Mouse (Mus musculus): ENCODE data around the gene Tnni3k. TPM values are rescaled to one million over a fixed set of nuclear protein-coding genes. Genes with fewer than 3 reads are reported as not detected.

Gene Tnni3k
- total and polyA plus RNA-seq, 3 experiments = 0.11 TPM; not detected in 2

DNA sequence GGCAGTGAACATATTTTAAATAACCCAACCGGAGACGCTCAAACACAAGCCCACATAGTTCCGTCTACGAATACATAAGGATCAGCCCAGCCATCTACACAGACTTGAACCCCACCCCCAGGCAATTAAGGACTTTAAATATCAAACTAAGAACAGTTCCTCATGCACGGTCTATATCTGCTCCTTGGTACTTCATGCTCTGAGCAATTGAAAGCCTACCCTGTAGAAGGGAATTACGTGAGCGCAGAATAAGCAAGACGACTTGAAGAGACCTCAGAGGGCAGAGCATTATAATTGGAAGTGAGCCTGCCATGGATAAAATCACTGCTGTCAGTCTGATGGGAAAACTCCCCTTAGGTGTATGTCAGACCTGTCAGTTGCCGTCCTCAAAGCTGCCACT is 268.9 kb downstream of the Tnni3k start:
- no peaks in the 10 kb centered on the region for H3K27me3 ChIP-seq (ENCODE audit: insufficient read depth, low read length)
- H3K4me3 ChIP-seq (ENCODE audit: low read depth, low read length) = no peak overlapping the region
- no peak for DNase-seq (ENCODE audit: low spot score)
- no peaks in the 10 kb centered on the region for H3K4me1 ChIP-seq (ENCODE audit: insufficient read depth, low read depth, low read length)
- no peak for TF ChIP-seq GATA1 (IDR thresholded peaks at IDR 0.05; ENCODE audit: borderline replicate concordance, low read length)
- no peak for TF ChIP-seq POLR2AphosphoS5 (IDR thresholded peaks at IDR 0.05; ENCODE audit: insufficient replicate concordance, low read depth, low read length)
- TF ChIP-seq TAL1 (conservative IDR thresholded peaks at IDR 0.05; ENCODE audit: low read depth, low read length) = no peak
- no peak for TF ChIP-seq CTCF (IDR thresholded peaks at IDR 0.05; ENCODE audit: low read depth, low read length)
- TF ChIP-seq GATA2 (IDR thresholded peaks at IDR 0.05; ENCODE audit: borderline replicate concordance, low read depth, low read length) = no peak
- H3K36me3 ChIP-seq (replicated peaks) = no peaks in the 10 kb centered on the region
- no peak for ATAC-seq (ENCODE audit: extremely low read depth, insufficient number of reproducible peaks, low FRiP score, poor library complexity, severe bottlenecking)
- H3K9me3 ChIP-seq (replicated peaks) = peaks cover 41% of the 10 kb centered on the region

DNA sequence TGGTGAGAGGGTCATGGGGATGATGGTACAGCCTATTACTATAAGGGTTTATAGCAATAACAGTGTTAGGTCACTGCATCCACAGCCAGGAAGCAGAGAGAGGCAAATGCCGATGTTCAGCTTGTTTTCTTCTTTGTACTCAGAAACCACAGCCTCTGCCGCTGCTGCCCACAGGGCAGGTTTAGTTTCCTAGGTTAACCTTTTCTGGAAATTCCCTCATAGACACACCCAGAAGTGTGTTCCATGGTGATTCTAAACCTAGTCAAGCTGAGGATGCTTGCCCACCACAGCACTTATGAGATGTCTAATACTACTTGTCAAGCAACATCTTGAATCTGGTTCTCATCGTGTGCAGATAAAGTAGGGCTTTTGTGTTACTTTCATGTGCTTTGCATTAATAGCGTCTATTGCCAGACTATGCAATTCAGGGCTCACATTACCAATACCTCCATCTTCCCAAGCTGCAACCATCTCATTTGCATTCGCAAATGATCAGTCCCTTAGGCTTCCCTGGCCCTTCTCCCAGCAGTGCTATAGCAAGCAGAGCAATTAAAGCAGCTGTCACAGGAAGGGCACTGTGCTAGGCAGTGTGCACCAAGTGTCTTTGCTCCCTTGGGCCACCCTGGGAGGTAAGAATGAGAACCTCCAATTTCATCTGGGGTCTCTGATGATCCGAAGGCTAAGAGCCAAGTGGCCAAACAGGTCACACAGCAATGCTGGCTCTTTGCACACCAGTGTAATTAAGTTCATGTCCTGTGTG is 276.2 kb downstream of the Tnni3k start:
- Histone ChIP-seq H3K9me3 (replicated peaks) (peaks cover 47% of the 10 kb centered on the region), H3K36me3 (replicated peaks) (no peaks in the 10 kb centered on the region), H3K4me3 (ENCODE audit: low read depth, low read length) (no peak overlapping the region), H3K27me3 (ENCODE audit: insufficient read depth, low read length) (no peaks in the 10 kb centered on the region), H3K4me1 (ENCODE audit: insufficient read depth, low read depth, low read length) (no peaks in the 10 kb centered on the region)
- ATAC-seq (ENCODE audit: extremely low read depth, insufficient number of reproducible peaks, low FRiP score, poor library complexity, severe bottlenecking) (no peak), DNase-seq (ENCODE audit: low spot score) (no peak)
- TF ChIP-seq CTCF (IDR thresholded peaks at IDR 0.05; ENCODE audit: low read depth, low read length) = no peak
- no peak for TF ChIP-seq GATA1 (IDR thresholded peaks at IDR 0.05; ENCODE audit: borderline replicate concordance, low read length)
- TF ChIP-seq GATA2 (IDR thresholded peaks at IDR 0.05; ENCODE audit: borderline replicate concordance, low read depth, low read length) = no peak
- no peak for TF ChIP-seq TAL1 (conservative IDR thresholded peaks at IDR 0.05; ENCODE audit: low read depth, low read length)
- no peak for TF ChIP-seq POLR2AphosphoS5 (IDR thresholded peaks at IDR 0.05; ENCODE audit: insufficient replicate concordance, low read depth, low read length)

GRCm38 (mm10) chr3:154771651-154772050 is 283.6 kb downstream of the Tnni3k start:
- Histone ChIP-seq H3K36me3 (replicated peaks) (no peaks in the 10 kb centered on the region), H3K4me3 (ENCODE audit: low read depth, low read length) (no peak overlapping the region), H3K27me3 (ENCODE audit: insufficient read depth, low read length) (no peaks in the 10 kb centered on the region), H3K4me1 (ENCODE audit: insufficient read depth, low read depth, low read length) (no peaks in the 10 kb centered on the region), H3K9me3 (replicated peaks) (peaks cover 17% of the 10 kb centered on the region)
- ATAC-seq (ENCODE audit: extremely low read depth, insufficient number of reproducible peaks, low FRiP score, poor library complexity, severe bottlenecking) (no peak), DNase-seq (ENCODE audit: low spot score) (no peak)
- TF ChIP-seq GATA2 (IDR thresholded peaks at IDR 0.05; ENCODE audit: borderline replicate concordance, low read depth, low read length) = no peak
- no peak for TF ChIP-seq CTCF (IDR thresholded peaks at IDR 0.05; ENCODE audit: low read depth, low read length)
- TF ChIP-seq GATA1 (IDR thresholded peaks at IDR 0.05; ENCODE audit: borderline replicate concordance, low read length) = no peak
- no peak for TF ChIP-seq POLR2AphosphoS5 (IDR thresholded peaks at IDR 0.05; ENCODE audit: insufficient replicate concordance, low read depth, low read length)
- TF ChIP-seq TAL1 (conservative IDR thresholded peaks at IDR 0.05; ENCODE audit: low read depth, low read length) = no peak

- H3K36me3 ChIP-seq (replicated peaks) = no peaks in the 10 kb centered on the region
- no peak overlapping the region for H3K4me3 ChIP-seq (ENCODE audit: low read depth, low read length)
- H3K27me3 ChIP-seq (ENCODE audit: insufficient read depth, low read length) = no peaks in the 10 kb centered on the region
- no peak for DNase-seq (ENCODE audit: low spot score)
- H3K4me1 ChIP-seq (ENCODE audit: insufficient read depth, low read depth, low read length) = no peaks in the 10 kb centered on the region
- no peak for ATAC-seq (ENCODE audit: extremely low read depth, insufficient number of reproducible peaks, low FRiP score, poor library complexity, severe bottlenecking)
- TF ChIP-seq CTCF (IDR thresholded peaks at IDR 0.05; ENCODE audit: low read depth, low read length) = no peak
- TF ChIP-seq GATA2 (IDR thresholded peaks at IDR 0.05; ENCODE audit: borderline replicate concordance, low read depth, low read length) = no peak
- no peak for TF ChIP-seq GATA1 (IDR thresholded peaks at IDR 0.05; ENCODE audit: borderline replicate concordance, low read length)
- TF ChIP-seq TAL1 (conservative IDR thresholded peaks at IDR 0.05; ENCODE audit: low read depth, low read length) = no peak
- no peak for TF ChIP-seq POLR2AphosphoS5 (IDR thresholded peaks at IDR 0.05; ENCODE audit: insufficient replicate concordance, low read depth, low read length)
- peaks cover 41% of the 10 kb centered on the region for H3K9me3 ChIP-seq (replicated peaks)
Measured at GRCm38 (mm10) chr3:154766321-154766720, 288.9 kb downstream of the Tnni3k start.

DNA sequence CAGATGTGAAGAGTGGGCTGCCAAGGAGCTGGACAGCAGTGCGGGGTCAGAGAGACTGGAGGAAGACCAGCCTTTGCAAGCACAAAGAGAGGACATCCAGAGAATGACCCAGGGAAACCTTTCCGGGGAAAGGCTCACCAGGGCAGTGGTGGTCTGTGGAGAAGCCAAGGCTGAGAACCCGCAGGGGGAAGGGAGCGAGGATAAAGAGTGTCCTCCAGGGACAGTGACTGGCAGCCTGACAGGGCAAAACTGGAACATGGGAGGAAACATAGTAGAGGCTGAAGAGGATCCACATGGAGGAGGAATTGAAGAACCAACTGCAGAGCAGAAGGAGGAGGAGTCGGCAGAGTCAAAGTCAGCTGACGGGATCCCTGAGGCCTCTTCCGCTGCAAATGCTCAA is 291.1 kb downstream of the Tnni3k start:
- no peak for ATAC-seq (ENCODE audit: extremely low read depth, insufficient number of reproducible peaks, low FRiP score, poor library complexity, severe bottlenecking)
- H3K9me3 ChIP-seq (replicated peaks) = peaks cover 42% of the 10 kb centered on the region
- H3K4me1 ChIP-seq (ENCODE audit: insufficient read depth, low read depth, low read length) = no peaks in the 10 kb centered on the region
- no peak for DNase-seq (ENCODE audit: low spot score)
- no peaks in the 10 kb centered on the region for H3K27me3 ChIP-seq (ENCODE audit: insufficient read depth, low read length)
- H3K4me3 ChIP-seq (ENCODE audit: low read depth, low read length) = no peak overlapping the region
- TF ChIP-seq CTCF (IDR thresholded peaks at IDR 0.05; ENCODE audit: low read depth, low read length) = no peak
- no peak for TF ChIP-seq TAL1 (conservative IDR thresholded peaks at IDR 0.05; ENCODE audit: low read depth, low read length)
- TF ChIP-seq GATA2 (IDR thresholded peaks at IDR 0.05; ENCODE audit: borderline replicate concordance, low read depth, low read length) = no peak
- no peak for TF ChIP-seq POLR2AphosphoS5 (IDR thresholded peaks at IDR 0.05; ENCODE audit: insufficient replicate concordance, low read depth, low read length)
- no peak for TF ChIP-seq GATA1 (IDR thresholded peaks at IDR 0.05; ENCODE audit: borderline replicate concordance, low read length)
- no peaks in the 10 kb centered on the region for H3K36me3 ChIP-seq (replicated peaks)

DNA sequence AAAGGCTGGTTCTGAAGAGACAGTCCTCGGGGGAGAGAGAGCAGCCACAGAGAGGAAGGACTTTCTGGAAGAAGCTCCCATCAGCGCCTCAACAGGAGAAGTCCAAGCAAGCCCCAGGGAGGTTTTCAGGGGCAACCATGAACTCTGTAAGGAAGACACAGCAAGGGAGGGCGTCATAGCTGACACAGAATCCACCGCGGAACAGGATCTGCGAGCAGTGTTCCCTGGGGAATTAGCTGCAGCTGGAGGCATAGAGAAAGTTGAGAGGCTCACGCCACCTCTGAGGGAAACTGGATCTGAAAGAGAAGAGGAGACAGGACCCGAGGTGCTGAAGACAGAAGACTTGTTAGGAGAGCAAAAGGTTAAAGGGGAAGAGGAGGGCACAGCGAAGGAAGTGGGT is 291.8 kb downstream of the Tnni3k start:
- H3K36me3 ChIP-seq (replicated peaks) = no peaks in the 10 kb centered on the region
- TF ChIP-seq GATA2 (IDR thresholded peaks at IDR 0.05; ENCODE audit: borderline replicate concordance, low read depth, low read length) (no peak), GATA1 (IDR thresholded peaks at IDR 0.05; ENCODE audit: borderline replicate concordance, low read length) (no peak), CTCF (IDR thresholded peaks at IDR 0.05; ENCODE audit: low read depth, low read length) (no peak), TAL1 (conservative IDR thresholded peaks at IDR 0.05; ENCODE audit: low read depth, low read length) (no peak), POLR2AphosphoS5 (IDR thresholded peaks at IDR 0.05; ENCODE audit: insufficient replicate concordance, low read depth, low read length) (no peak)
- no peak for DNase-seq (ENCODE audit: low spot score)
- no peaks in the 10 kb centered on the region for H3K4me1 ChIP-seq (ENCODE audit: insufficient read depth, low read depth, low read length)
- H3K4me3 ChIP-seq (ENCODE audit: low read depth, low read length) = no peak overlapping the region
- peaks cover 43% of the 10 kb centered on the region for H3K9me3 ChIP-seq (replicated peaks)
- no peak for ATAC-seq (ENCODE audit: extremely low read depth, insufficient number of reproducible peaks, low FRiP score, poor library complexity, severe bottlenecking)
- H3K27me3 ChIP-seq (ENCODE audit: insufficient read depth, low read length) = no peaks in the 10 kb centered on the region

Data from G1E (cell line).